Mouse (Mus musculus) forebrain, embryonic 12.5 days (tissue): ENCODE results near the gene Cbr4. TPM values are rescaled to one million over a fixed set of nuclear protein-coding genes. Genes with fewer than 3 reads are reported as not detected.
A peak's percentile ranks its signal among the peaks of the same experiment; 100 is the strongest.

Experiments used
- ATAC-seq: fragments of 200-750 bp; cut with Nextera tagmentation; 2 replicates; pipeline ENCODE4 v1.8.0; 2017; ENCODE audit warnings: moderate TSS enrichment; ENCODE audit not compliant: low FRiP score
- H3K27ac ChIP-seq: fragments of 300-500 bp; sonication (generic); 2 replicates; pipeline ENCODE4 v1.5.1; 2016; ENCODE audit warnings: mild to moderate bottlenecking
- H3K27me3 ChIP-seq: fragments of 300-500 bp; sonication (generic); 2 replicates; pipeline ENCODE4 v1.6.1; 2016; ENCODE audit warnings: mild to moderate bottlenecking
- H3K36me3 ChIP-seq: fragments of 300-500 bp; sonication (generic); replicated peaks from 2 replicates; pipeline ENCODE4 v1.6.1; 2016; ENCODE audit warnings: mild to moderate bottlenecking
- H3K4me1 ChIP-seq: fragments of 300-500 bp; sonication (generic); 2 replicates; pipeline ENCODE4 v1.6.1; 2016
- H3K4me2 ChIP-seq: fragments of 300-500 bp; sonication (generic); 2 replicates; pipeline ENCODE4 v1.6.1; 2016; ENCODE audit warnings: mild to moderate bottlenecking, moderate library complexity
- H3K4me3 ChIP-seq: fragments of 300-500 bp; sonication (generic); replicated peaks from 2 replicates; pipeline ENCODE4 v1.5.1; 2016; ENCODE audit warnings: mild to moderate bottlenecking
- H3K9ac ChIP-seq: fragments of 300-500 bp; sonication (generic); 2 replicates; pipeline ENCODE4 v1.6.1; 2016; ENCODE audit warnings: mild to moderate bottlenecking
- H3K9me3 ChIP-seq: fragments of 300-500 bp; sonication (generic); 2 replicates; pipeline ENCODE4 v1.6.1; 2016
- WGBS: fragments of 180-500 bp; shearing (Covaris S2); methylation state at CpG from one replicate; pipeline ENCODE4 v1.1.7; 2016; 5-methylcytosine and 5-hydroxymethylcytosine counted together
- polyA plus RNA-seq: library from polyadenylated mRNA; unstranded; fragments of >200 nt; fragmentation: Nextera tagmentation; extraction: Ambion mirVana; gene quantifications from 2 replicates; pipeline ENCODE4 v1.2.1, GENCODE M21; 2016

The Cbr4 gene
- polyA plus RNA-seq, 1 experiment from 2014 or later: 25.1 TPM

DNA sequence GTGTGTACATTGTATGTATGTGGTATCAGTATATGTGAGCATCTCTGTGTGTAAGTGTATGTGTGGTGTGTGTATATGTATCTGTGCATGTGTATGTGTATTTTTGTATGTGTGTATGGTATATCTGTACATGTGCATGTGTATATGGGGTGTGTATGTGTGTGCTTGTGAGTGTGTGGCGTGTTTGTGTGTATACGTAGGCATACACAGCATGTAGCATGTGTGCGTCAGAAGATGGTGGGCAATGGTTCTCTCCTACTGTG lies 20.1 kb upstream of the Cbr4 start:
- WGBS: 94% methylated on average over 3 of the region's 3 CpGs
- ATAC-seq: no peak

DNA sequence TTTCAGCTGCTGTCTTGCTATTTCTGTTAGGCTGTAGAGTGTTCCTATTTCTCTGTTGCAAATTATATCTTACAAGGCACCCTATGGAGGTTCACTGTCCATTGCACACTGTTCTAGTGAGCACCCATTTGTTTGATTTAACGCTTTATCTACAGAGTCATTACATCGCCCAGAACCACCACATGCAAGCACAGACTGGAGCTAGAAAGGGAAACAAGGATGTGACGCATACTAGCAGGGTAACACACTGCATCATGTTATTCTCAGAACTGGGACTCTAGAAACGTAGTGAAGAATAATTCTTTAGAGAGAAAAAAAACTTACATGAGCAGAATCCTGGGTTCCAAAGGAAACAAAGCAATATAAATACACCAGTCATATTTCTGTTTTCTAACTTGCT lies 17.3 kb upstream of the Cbr4 start:
- H3K9me3 ChIP-seq: no peaks in the 10 kb centered on the region
- WGBS: 93% methylated on average over 4 of the region's 4 CpGs
- no peak overlapping the region for H3K9ac ChIP-seq
- H3K36me3 ChIP-seq: no peaks in the 10 kb centered on the region
- no peak overlapping the region for H3K27ac ChIP-seq
- peaks cover 14% of the 10 kb centered on the region for H3K4me1 ChIP-seq
- H3K4me3 ChIP-seq: no peak overlapping the region
- no peak overlapping the region for H3K4me2 ChIP-seq
- no peaks in the 10 kb centered on the region for H3K27me3 ChIP-seq
- ATAC-seq: no peak

More for the DNA sequence above, 20.1 kb upstream of the Cbr4 start:
- no peak overlapping the region for H3K9ac ChIP-seq
- H3K9me3 ChIP-seq: no peaks in the 10 kb centered on the region
- no peaks in the 10 kb centered on the region for H3K27me3 ChIP-seq
- H3K4me2 ChIP-seq: no peak overlapping the region
- no peaks in the 10 kb centered on the region for H3K36me3 ChIP-seq
- no peak overlapping the region for H3K4me3 ChIP-seq
- H3K4me1 ChIP-seq: peaks cover 14% of the 10 kb centered on the region
- H3K27ac ChIP-seq: no peak overlapping the region

DNA sequence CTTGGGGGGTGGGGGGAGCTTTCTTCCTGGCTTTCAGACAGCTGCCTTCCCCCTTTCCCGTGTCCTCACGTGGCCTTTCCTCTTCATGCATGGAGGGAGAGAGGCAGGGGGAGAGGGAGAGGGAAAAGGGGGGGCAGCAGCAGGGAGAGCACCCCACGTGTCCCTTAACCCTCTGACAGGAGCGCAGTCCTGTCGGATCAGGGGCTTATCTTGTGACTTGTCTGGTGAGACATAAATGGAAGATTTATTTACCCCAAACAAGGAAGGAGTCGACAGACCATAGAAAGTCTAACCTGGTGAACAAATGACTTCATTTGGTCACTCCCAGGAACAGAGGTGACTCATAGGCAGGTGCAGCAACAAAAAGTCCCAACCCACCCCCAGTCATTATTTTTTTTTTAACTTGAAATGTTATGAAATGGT lies 12.3 kb upstream of the Cbr4 start:
- H3K27ac ChIP-seq: no peak overlapping the region
- no peaks in the 10 kb centered on the region for H3K36me3 ChIP-seq

DNA sequence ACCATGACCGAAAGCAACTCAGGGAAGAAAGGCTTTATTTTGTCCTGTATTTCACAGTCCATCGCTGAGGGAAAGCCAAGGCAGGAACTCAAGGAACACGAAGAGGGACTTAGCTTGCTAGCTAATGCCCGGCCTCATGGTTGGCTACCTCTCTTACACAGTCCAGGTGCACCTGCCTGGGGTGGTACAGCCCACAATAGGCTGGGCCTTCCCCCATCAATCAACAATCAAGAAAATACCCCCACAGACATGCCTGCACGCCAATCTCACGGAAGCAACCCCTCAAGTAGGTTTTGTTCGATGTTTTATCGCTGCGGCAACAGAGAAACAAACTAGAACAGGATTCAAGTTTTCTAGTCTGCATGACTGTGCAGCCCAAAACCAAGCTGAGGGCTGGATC lies 11.4 kb upstream of the Cbr4 start:
- WGBS: 87% methylated on average over 9 of the region's 9 CpGs
- H3K36me3 ChIP-seq: no peaks in the 10 kb centered on the region

More for the DNA sequence above, 12.3 kb upstream of the Cbr4 start:
- Histone ChIP-seq H3K4me1 (no peaks in the 10 kb centered on the region), H3K9ac (no peak overlapping the region), H3K9me3 (no peaks in the 10 kb centered on the region), H3K27me3 (no peaks in the 10 kb centered on the region), H3K4me3 (no peak overlapping the region), H3K4me2 (no peak overlapping the region)
- no peak for ATAC-seq
- 63% methylated on average over 6 of the region's 6 CpGs for WGBS

DNA sequence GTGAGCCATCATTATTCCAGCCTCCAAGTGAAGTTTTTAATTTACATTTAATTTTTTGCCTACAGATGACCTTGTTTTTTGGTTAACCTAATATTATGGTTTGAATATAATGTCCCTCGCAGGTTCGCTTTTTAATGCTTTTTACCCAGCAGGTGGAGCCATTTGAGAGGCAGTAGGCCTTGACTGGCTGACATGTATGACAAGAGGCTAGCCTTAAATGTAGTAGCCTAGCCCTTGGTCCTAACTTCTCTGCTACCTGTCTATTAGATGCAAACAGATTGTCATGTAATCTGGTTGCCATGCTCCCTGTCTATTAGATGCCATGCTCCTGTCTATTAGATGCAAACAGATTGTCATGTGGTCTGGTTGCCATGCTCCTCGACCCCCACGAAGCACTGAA lies 9.4 kb upstream of the Cbr4 start:
- no peak overlapping the region for H3K27ac ChIP-seq
- H3K4me3 ChIP-seq: no peak overlapping the region
- no peaks in the 10 kb centered on the region for H3K9me3 ChIP-seq
- ATAC-seq: no peak
- 89% methylated on average over 4 of the region's 4 CpGs for WGBS
- no peaks in the 10 kb centered on the region for H3K4me1 ChIP-seq
- H3K4me2 ChIP-seq: no peak overlapping the region
- H3K27me3 ChIP-seq: no peaks in the 10 kb centered on the region
- H3K36me3 ChIP-seq: no peaks in the 10 kb centered on the region
- no peak overlapping the region for H3K9ac ChIP-seq

More for the DNA sequence above, 11.4 kb upstream of the Cbr4 start:
- Histone ChIP-seq H3K9ac (no peak overlapping the region), H3K9me3 (no peaks in the 10 kb centered on the region), H3K27ac (no peak overlapping the region), H3K4me2 (no peak overlapping the region), H3K27me3 (no peaks in the 10 kb centered on the region), H3K4me3 (no peak overlapping the region), H3K4me1 (no peaks in the 10 kb centered on the region)
- ATAC-seq: no peak

DNA sequence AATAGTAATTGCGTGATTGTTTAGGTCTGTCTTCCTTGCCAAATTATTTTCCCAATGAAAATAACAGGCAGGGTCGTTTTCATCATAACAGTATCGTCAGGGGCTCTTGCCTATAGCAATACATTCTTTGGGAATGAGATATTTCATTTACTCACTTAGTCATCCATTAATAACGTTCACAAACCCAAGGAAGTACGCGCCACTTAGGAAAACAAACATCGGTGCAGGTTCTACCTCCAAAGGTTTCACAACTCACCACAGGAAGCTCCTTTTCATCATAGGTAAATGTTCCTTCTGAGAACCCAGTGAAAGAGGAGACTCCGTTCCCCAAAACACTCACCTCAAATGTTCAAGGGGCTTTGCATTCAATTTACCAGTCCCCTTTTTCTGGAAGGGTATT lies 8.7 kb upstream of the Cbr4 start:
- Histone ChIP-seq H3K27me3 (no peaks in the 10 kb centered on the region), H3K9ac (no peak overlapping the region), H3K4me2 (no peak overlapping the region), H3K36me3 (no peaks in the 10 kb centered on the region), H3K9me3 (no peaks in the 10 kb centered on the region), H3K27ac (no peak overlapping the region), H3K4me3 (no peak overlapping the region), H3K4me1 (no peaks in the 10 kb centered on the region)
- no peak for ATAC-seq
- 81% methylated on average over 8 of the region's 8 CpGs for WGBS

DNA sequence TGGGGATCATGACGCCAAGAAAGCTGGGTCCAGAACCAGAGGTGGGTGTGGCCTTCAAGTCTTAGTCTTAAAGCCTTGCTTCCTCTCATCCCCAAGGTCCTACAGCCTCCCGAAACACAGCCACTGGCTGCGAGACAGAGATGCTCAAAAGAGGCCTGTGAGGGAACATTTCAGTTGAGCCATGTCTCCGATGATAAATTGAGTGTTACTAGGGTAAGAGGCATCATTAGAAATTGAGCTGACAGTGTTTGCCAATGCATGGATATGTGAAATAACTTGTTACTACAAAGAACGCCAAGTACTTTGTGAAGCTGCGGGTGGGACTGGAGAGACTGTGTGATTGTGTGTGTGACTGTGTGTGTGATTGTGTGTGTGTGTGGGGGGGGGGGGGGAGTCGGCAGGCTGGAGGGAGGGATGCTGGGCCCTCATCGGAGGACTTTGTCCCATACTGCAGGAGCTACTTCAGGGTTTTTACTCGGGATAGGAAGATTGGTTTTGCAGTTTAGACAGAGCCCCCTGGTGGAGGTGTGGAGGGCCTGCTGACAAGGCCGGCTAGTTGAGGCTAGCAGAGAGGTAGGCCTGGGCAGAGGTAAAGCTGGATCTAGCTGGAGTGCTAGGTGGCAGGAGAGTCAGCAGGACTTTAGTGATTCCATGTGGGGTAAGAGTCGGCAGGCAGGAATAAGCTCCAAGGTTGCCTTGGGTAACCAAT lies 7.9 kb upstream of the Cbr4 start:
- peak; percentile 78 for ATAC-seq
- H3K4me3 ChIP-seq: no peak overlapping the region
- no peaks in the 10 kb centered on the region for H3K4me1 ChIP-seq
- no peak overlapping the region for H3K27ac ChIP-seq
- no peak overlapping the region for H3K4me2 ChIP-seq
- no peaks in the 10 kb centered on the region for H3K27me3 ChIP-seq
- no peak overlapping the region for H3K9ac ChIP-seq
- H3K36me3 ChIP-seq: no peaks in the 10 kb centered on the region
- H3K9me3 ChIP-seq: no peaks in the 10 kb centered on the region
- 63% methylated on average over 10 of the region's 11 CpGs for WGBS

DNA sequence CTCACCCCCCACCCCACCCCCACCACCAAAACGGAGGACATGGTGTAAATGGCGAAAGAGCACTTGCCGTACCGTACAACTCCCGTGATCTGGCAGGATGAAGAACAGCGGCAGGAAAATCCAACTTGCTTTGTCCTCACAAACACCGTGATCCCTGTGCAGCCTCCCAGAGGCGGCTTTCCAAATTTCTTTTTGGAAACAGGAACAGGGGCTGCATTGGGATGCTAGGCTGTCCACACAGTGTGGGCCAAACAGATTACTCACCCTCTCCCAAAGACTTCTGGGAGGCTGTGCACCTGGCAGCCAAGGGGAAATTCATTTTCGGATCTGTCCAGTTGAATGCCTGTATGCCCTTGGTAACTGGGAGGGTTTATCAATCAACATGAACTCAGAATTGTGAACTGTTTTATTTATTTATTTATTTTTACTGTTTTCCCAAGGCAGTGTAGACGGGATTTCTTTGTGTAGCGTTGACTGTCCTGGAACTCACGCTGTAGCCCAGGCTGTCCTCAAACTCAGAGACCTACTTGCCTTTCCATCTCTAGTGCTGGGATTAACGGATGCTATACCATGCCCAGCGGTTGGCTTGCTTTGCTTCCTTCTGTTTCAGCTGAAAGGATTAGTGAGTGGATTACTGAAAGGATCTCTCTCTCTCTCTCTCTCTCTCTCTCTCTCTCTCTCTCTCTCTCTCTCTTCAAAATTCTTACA lies 7.1 kb upstream of the Cbr4 start:
- 0 out of 2 replicates have a peak, but pooled peaks have one; percentile 9 for ATAC-seq
- H3K27ac ChIP-seq: no peak overlapping the region
- WGBS: 84% methylated on average over 14 of the region's 14 CpGs

DNA sequence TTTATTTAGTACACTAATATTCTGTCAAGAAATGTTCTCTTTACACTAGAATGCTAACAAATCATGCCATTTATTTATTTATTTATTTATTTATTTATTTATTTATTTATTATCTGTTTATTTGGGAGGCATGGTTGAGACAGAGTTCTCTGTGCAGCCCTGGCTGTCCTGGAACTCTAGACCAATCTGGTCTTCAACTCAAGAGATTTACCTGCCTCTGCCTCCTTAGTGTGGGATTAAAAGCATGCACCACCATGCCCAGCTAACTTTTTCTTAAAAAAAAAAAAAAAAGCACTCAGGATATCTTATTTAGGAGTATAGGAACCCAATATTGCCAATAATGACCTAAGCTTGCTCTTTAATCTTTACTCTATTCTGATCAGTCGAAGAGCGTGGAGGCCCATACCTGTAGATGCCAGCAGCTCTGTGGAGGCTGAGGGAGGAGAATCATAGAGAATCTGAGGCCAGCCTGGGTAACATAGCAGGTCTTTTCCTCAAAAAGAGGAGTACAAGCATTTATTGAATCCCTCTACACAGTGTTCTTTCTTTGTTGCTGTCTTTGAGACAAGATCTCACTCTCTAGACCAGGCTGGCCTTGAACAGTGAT lies 508 bp upstream of the Cbr4 start:
- no peaks in the 10 kb centered on the region for H3K27me3 ChIP-seq
- no peak overlapping the region for H3K27ac ChIP-seq
- WGBS: 97% methylated on average over 2 of the region's 2 CpGs
- H3K9ac ChIP-seq: no peak overlapping the region
- peaks cover 12% of the 10 kb centered on the region for H3K4me1 ChIP-seq
- H3K36me3 ChIP-seq: no peaks in the 10 kb centered on the region
- ATAC-seq: no peak
- H3K4me3 ChIP-seq: peak overlapping the region; percentile 72; the same call in 1 of the 2 replicates
- no peaks in the 10 kb centered on the region for H3K9me3 ChIP-seq
- H3K4me2 ChIP-seq: 0 out of 2 replicates have a peak overlapping the region, but pooled peaks have one; percentile 79

More for the DNA sequence above, 7.1 kb upstream of the Cbr4 start:
- no peak overlapping the region for H3K4me2 ChIP-seq
- no peak overlapping the region for H3K9ac ChIP-seq
- H3K36me3 ChIP-seq: no peaks in the 10 kb centered on the region
- no peaks in the 10 kb centered on the region for H3K9me3 ChIP-seq
- no peaks in the 10 kb centered on the region for H3K27me3 ChIP-seq
- H3K4me3 ChIP-seq: no peak overlapping the region
- H3K4me1 ChIP-seq: no peaks in the 10 kb centered on the region

DNA sequence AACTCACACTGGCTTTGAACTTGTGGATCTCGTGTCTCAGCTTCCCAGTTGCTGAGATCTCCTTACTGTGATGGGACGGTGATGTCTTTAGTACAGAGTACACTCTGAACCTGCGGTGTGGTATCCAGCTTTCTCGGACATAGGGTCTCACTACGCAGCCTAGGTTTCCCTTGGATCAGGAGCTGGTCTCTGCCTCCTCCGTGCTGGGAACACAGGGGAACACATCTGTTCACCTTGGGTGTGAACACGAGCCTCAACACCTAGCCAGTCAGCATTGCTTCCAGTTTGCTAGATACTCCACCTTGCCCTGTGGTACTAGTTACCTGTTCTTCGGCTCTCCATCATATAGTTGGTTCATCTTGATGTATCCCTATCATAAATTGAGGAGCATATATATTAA lies 1.1 kb downstream of the Cbr4 start:
- H3K27ac ChIP-seq: no peak overlapping the region
- 0 out of 2 replicates have a peak, but pooled peaks cover 1% of the 10 kb centered on the region for H3K36me3 ChIP-seq
- peak overlapping the region; percentile 79 for H3K4me2 ChIP-seq
- ATAC-seq: no peak
- H3K27me3 ChIP-seq: no peaks in the 10 kb centered on the region
- no peaks in the 10 kb centered on the region for H3K9me3 ChIP-seq
- 94% methylated on average over 8 of the region's 8 CpGs for WGBS
- no peak overlapping the region for H3K4me3 ChIP-seq
- peak overlapping the region; percentile 82; the same call in 1 of the 2 replicates for H3K9ac ChIP-seq
- peaks cover 12% of the 10 kb centered on the region for H3K4me1 ChIP-seq

DNA sequence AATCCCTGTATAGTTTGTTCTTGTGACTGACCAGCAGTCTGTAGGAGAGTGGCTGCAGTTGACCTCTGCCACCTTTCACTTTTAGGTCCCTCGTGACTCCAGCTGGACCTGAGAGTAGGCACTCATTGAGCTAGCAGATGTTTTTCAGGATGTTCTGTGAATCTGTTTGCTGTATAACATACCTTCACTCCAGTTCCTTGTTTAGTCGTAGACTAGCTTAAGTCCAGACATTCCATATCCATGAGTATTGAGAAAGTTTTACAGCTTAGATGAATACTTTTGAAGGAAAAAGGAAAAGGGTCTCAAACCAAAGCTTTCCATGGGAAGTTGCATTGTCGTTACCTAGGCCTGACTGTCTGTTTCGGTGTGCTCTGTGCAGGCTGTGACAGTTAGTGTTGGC lies 9.6 kb downstream of the Cbr4 start:
- H3K4me3 ChIP-seq: no peak overlapping the region
- WGBS: 83% methylated on average over 4 of the region's 4 CpGs
- no peak overlapping the region for H3K4me2 ChIP-seq
- no peak overlapping the region for H3K27ac ChIP-seq
- H3K36me3 ChIP-seq: peaks cover 9% of the 10 kb centered on the region
- H3K27me3 ChIP-seq: no peaks in the 10 kb centered on the region
- H3K9me3 ChIP-seq: no peaks in the 10 kb centered on the region
- H3K4me1 ChIP-seq: no peaks in the 10 kb centered on the region
- no peak overlapping the region for H3K9ac ChIP-seq
- no peak for ATAC-seq

DNA sequence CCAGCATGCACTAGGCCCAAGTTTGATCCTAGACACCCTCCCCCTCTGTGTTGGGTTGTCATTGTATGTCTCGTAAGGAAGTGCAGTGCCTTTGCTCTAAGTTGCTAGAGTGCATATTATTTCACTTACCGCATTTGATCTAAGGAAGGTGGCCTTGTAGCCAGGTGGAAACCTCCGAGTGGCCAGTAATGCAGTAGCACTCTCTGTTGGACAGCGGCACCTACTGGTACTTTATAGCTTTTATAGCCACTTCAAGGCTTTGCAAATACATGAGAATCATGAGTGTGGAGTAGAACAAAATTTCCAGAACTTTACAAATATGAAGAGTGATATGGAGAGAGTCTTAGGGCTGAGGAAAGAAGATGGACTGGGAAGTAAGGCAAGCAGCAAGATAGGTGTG lies 11.5 kb downstream of the Cbr4 start:
- ATAC-seq: 0 out of 2 replicates have a peak, but pooled peaks have one; percentile 49
- no peak overlapping the region for H3K4me3 ChIP-seq
- H3K4me1 ChIP-seq: no peaks in the 10 kb centered on the region
- 60% methylated on average over 4 of the region's 4 CpGs for WGBS
- peaks cover 6% of the 10 kb centered on the region for H3K36me3 ChIP-seq
- no peaks in the 10 kb centered on the region for H3K9me3 ChIP-seq
- H3K27ac ChIP-seq: no peak overlapping the region
- H3K27me3 ChIP-seq: no peaks in the 10 kb centered on the region
- H3K4me2 ChIP-seq: no peak overlapping the region
- no peak overlapping the region for H3K9ac ChIP-seq
